Comparison of ENCODE assay signal across 8 mouse cellular contexts in the genomic region with DNA sequence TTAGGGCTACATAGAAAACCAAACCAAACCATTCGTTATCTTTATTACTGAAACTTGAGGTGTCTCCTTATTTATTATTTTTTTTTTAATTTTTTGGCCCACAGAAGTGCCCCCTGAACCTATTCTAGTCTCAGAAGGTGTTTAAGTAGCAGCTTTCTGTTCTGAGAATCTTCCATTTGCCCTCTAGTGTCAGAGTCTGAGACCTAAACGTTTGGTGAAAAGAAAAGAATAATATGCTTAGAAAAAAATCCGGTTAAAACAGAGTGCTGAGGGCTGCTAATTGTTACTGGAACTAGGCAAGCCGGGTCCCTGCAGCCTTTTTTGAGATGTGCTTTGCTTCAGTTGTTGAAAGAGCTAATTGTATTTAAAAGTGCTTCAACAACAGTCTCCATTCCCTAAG. TPM values are rescaled to one million over a fixed set of nuclear protein-coding genes. Genes with fewer than 3 reads are reported as not detected.
DNase-seq lines count a peak whose midpoint lies in the region; ATAC-seq and TF ChIP-seq lines count a peak whose summit lies in the region.

No protein-coding gene starts in this region.

- H3K4me2 ChIP-seq in intestine, postnatal 0 days (replicated peaks; ENCODE audit: low read depth): peak overlapping the region; percentile 73
- peak overlapping the region; percentile 47; the same call in 1 of the 2 replicates for H3K4me2 ChIP-seq in neural tube, embryonic 14.5 days (ENCODE audit: low read depth, low read length)

- H3K9me3 ChIP-seq in intestine, postnatal 0 days (ENCODE audit: control insufficient read depth): no peaks in the 10 kb centered on the region
- H3K9me3 ChIP-seq in neural tube, embryonic 14.5 days (ENCODE audit: control insufficient read depth, low read length): no peaks in the 10 kb centered on the region

- H3K36me3 ChIP-seq in intestine, postnatal 0 days (ENCODE audit: control insufficient read depth, insufficient read depth): no peaks in the 10 kb centered on the region
- H3K36me3 ChIP-seq in neural tube, embryonic 14.5 days (ENCODE audit: control insufficient read depth, insufficient read depth, low read length): no peaks in the 10 kb centered on the region

- TF ChIP-seq CTCF in layer of hippocampus, adult 2 months (conservative IDR thresholded peaks at IDR 0.05): no peak; the same call in 1 of the 2 replicates
- no peak for TF ChIP-seq CTCF in intestine, postnatal 0 days (IDR thresholded peaks at IDR 0.05; ENCODE audit: low read depth)

- DNase-seq in layer of hippocampus, adult 2 months (ENCODE audit: low spot score in 2 of 2): no peak
- DNase-seq in layer of hippocampus, adult 9-11 months: no peak
- DNase-seq in adrenal gland, adult 18-20 months (ENCODE audit: low spot score in 2 of 2): no peak
- DNase-seq in frontal cortex, postnatal 10 days (ENCODE audit: low spot score in 2 of 2): no peak
- no peak for DNase-seq in gastrocnemius, postnatal 14 days

- no peak overlapping the region; the same call in 1 of the 2 replicates for H3K27ac ChIP-seq in layer of hippocampus, adult 2 months
- H3K27ac ChIP-seq in brown adipose tissue, adult 24 weeks (replicated peaks; ENCODE audit: low read depth, low read length): no peak overlapping the region
- H3K27ac ChIP-seq in intestine, postnatal 0 days (ENCODE audit: low read depth, low read length): no peak overlapping the region; the same call in 1 of the 2 replicates
- no peak overlapping the region for H3K27ac ChIP-seq in neural tube, embryonic 14.5 days (ENCODE audit: low read depth, low read length)

- no peaks in the 10 kb centered on the region for H3K27me3 ChIP-seq in intestine, postnatal 0 days (replicated peaks; ENCODE audit: control insufficient read depth, insufficient read depth, low read length)
- no peaks in the 10 kb centered on the region for H3K27me3 ChIP-seq in neural tube, embryonic 14.5 days (ENCODE audit: control insufficient read depth, insufficient read depth, low read length)

- no peaks in the 10 kb centered on the region for H3K4me1 ChIP-seq in brown adipose tissue, adult 24 weeks (ENCODE audit: control insufficient read depth, insufficient read depth, insufficient read length, low read length)
- H3K4me1 ChIP-seq in intestine, postnatal 0 days (replicated peaks; ENCODE audit: control insufficient read depth, insufficient read depth, low read length): no peaks in the 10 kb centered on the region
- H3K4me1 ChIP-seq in neural tube, embryonic 14.5 days (ENCODE audit: control insufficient read depth, insufficient read depth, low read length): no peaks in the 10 kb centered on the region

- no peak for ATAC-seq in intestine, postnatal 0 days
- ATAC-seq in neural tube, embryonic 14.5 days (ENCODE audit: low read depth): no peak

- WGBS in intestine, postnatal 0 days: 30% methylated on average over 4 of the region's 4 CpGs
- 25% methylated on average over 4 of the region's 4 CpGs for WGBS in neural tube, embryonic 14.5 days

- peak overlapping the region; percentile 48; the same call in 1 of the 2 replicates for H3K9ac ChIP-seq in intestine, postnatal 0 days (ENCODE audit: low read depth, low read length)
- H3K9ac ChIP-seq in neural tube, embryonic 14.5 days (replicated peaks; ENCODE audit: low read depth, low read length): no peak overlapping the region

- intact Hi-C loops in gastrocnemius, postnatal 14 days (cut with DNase I; ENCODE audit: low total_unique reads): no loop called here

- peak overlapping the region; percentile 70; the same call in 1 of the 2 replicates for H3K4me3 ChIP-seq in layer of hippocampus, adult 2 months
- H3K4me3 ChIP-seq in brown adipose tissue, adult 24 weeks (ENCODE audit: insufficient read depth, low read depth, low read length): peak overlapping the region; percentile 86; the same call in 1 of the 2 replicates
- peak overlapping the region; percentile 52 for H3K4me3 ChIP-seq in intestine, postnatal 0 days (ENCODE audit: low read depth, low read length)
- H3K4me3 ChIP-seq in neural tube, embryonic 14.5 days (ENCODE audit: low read depth, low read length): peak overlapping the region; percentile 39; the same call in 1 of the 2 replicates

RNA-seq across cellular contexts. Expression of a gene that starts 1.0 kb away (rescaled TPM):
- 10 to 100 TPM in 1 of 2 experiments, 1 to 10 TPM in 1; 9.1 to 10.4 TPM for total RNA-seq in layer of hippocampus, adult 2 months (2021)
- polyA plus RNA-seq in brown adipose tissue, adult 24 weeks (2012; ENCODE audit: insufficient read depth, insufficient read length, missing spikeins): 47.0 and 77.1 TPM in 2 replicates
- polyA plus RNA-seq in intestine, postnatal 0 days (2015; fragmentation: Nextera tagmentation; extraction: Ambion mirVana): 24.1 and 25.8 TPM in 2 replicates
- 7.7 and 8.5 TPM in 2 replicates for polyA plus RNA-seq in neural tube, embryonic 14.5 days (2014; fragmentation: Nextera tagmentation; extraction: Ambion mirVana)
- 10 to 100 TPM; 11.8 to 13.5 TPM for total RNA-seq in adrenal gland, adult 18-20 months (2021)
- total RNA-seq in gastrocnemius, postnatal 14 days (2021): 1 to 10 TPM; 2.2 to 3.0 TPM
